Mouse (Mus musculus): ENCODE data around the gene Ccdc74a. TPM values are rescaled to one million over a fixed set of nuclear protein-coding genes. Genes with fewer than 3 reads are reported as not detected.

Ccdc74a gene
- polyA plus RNA-seq, 1 experiment from 2014 or later = 3.2 TPM

GRCm38 (mm10) chr16:17694860-17695259, 48.6 kb downstream of the Ccdc74a start:
- Histone ChIP-seq H3K9me3 (replicated peaks) (no peaks in the 10 kb centered on the region), H3K27ac (no peak overlapping the region), H3K27me3 (no peaks in the 10 kb centered on the region), H3K36me3 (peaks cover 25% of the 10 kb centered on the region), H3K4me1 (replicated peaks) (no peaks in the 10 kb centered on the region), H3K9ac (no peak overlapping the region), H3K4me3 (no peak overlapping the region), H3K4me2 (no peak overlapping the region)
- ATAC-seq (replicated peaks; ENCODE audit: insufficient number of reproducible peaks, insufficient read depth, low FRiP score, low read depth) = no peak
- 94% methylated on average over 3 of the region's 3 CpGs for WGBS

Other genes starting within 250 kb of the Ccdc74a start
- 10.7 and 11.5 TPM in 2 replicates for gene Snap29, start 240.5 kb upstream of the Ccdc74a start, polyA plus RNA-seq (2015; fragmentation: Nextera tagmentation; extraction: Ambion mirVana)
- 28.1 and 31.1 TPM in 2 replicates for gene Pi4ka, start 240.2 kb upstream of the Ccdc74a start, polyA plus RNA-seq (2015; fragmentation: Nextera tagmentation; extraction: Ambion mirVana)
- gene Crkl, start 194.5 kb upstream of the Ccdc74a start, polyA plus RNA-seq (2015; fragmentation: Nextera tagmentation; extraction: Ambion mirVana) = 40.6 and 46.3 TPM in 2 replicates
- 0.91 and 1.6 TPM in 2 replicates for gene Aifm3, start 156.9 kb upstream of the Ccdc74a start, polyA plus RNA-seq (2015; fragmentation: Nextera tagmentation; extraction: Ambion mirVana)
- gene Lztr1, start 137.8 kb upstream of the Ccdc74a start, polyA plus RNA-seq (2015; fragmentation: Nextera tagmentation; extraction: Ambion mirVana) = 45.6 and 60.6 TPM in 2 replicates
- 29.5 and 38.7 TPM in 2 replicates for gene Thap7, start 115.3 kb upstream of the Ccdc74a start, polyA plus RNA-seq (2015; fragmentation: Nextera tagmentation; extraction: Ambion mirVana)
- gene Lrrc74b, start 85.2 kb upstream of the Ccdc74a start, polyA plus RNA-seq (2015; fragmentation: Nextera tagmentation; extraction: Ambion mirVana) = 0.19 and 0.36 TPM in 2 replicates
- 0.60 and 0.80 TPM in 2 replicates for gene P2rx6, start 84.6 kb upstream of the Ccdc74a start, polyA plus RNA-seq (2015; fragmentation: Nextera tagmentation; extraction: Ambion mirVana)
- gene Slc7a4, start 63.3 kb upstream of the Ccdc74a start, polyA plus RNA-seq (2015; fragmentation: Nextera tagmentation; extraction: Ambion mirVana) = 9.5 and 11.2 TPM in 2 replicates
- 17.2 and 23.2 TPM in 2 replicates for gene Smpd4, start 27.1 kb upstream of the Ccdc74a start, polyA plus RNA-seq (2015; fragmentation: Nextera tagmentation; extraction: Ambion mirVana)
- 25.6 and 37.2 TPM in 2 replicates for gene Med15, start 86.4 kb downstream of the Ccdc74a start, polyA plus RNA-seq (2015; fragmentation: Nextera tagmentation; extraction: Ambion mirVana)
- gene Klhl22, start 113.1 kb downstream of the Ccdc74a start, polyA plus RNA-seq (2015; fragmentation: Nextera tagmentation; extraction: Ambion mirVana) = 33.0 and 45.7 TPM in 2 replicates
- gene Scarf2, start 150.8 kb downstream of the Ccdc74a start, polyA plus RNA-seq (2015; fragmentation: Nextera tagmentation; extraction: Ambion mirVana) = 6.6 and 11.3 TPM in 2 replicates
- gene B830017H08Rik, start 186.7 kb downstream of the Ccdc74a start, polyA plus RNA-seq (2015; fragmentation: Nextera tagmentation; extraction: Ambion mirVana) = not detected in 2 replicates
- gene Car15, start 191.9 kb downstream of the Ccdc74a start, polyA plus RNA-seq (2015; fragmentation: Nextera tagmentation; extraction: Ambion mirVana) = 1.5 and 2.1 TPM in 2 replicates
- gene Gm20518, start 245.2 kb downstream of the Ccdc74a start, polyA plus RNA-seq (2015; fragmentation: Nextera tagmentation; extraction: Ambion mirVana) = 0.19 and 0.24 TPM in 2 replicates
- gene Tssk1, start 247.8 kb downstream of the Ccdc74a start, polyA plus RNA-seq (2015; fragmentation: Nextera tagmentation; extraction: Ambion mirVana) = 0.03 TPM in 1 of 2 replicates, not detected in the other

All from heart, embryonic 15.5 days (tissue).